Mouse (Mus musculus) limb, embryonic 14.5 days (tissue): ENCODE measurements around the gene Gm10272. TPM values are rescaled to one million over a fixed set of nuclear protein-coding genes. Genes with fewer than 3 reads are reported as not detected.
"Not testable (repeated sequence)": the region's sequence is repeated elsewhere in the genome, so short reads cannot be mapped to it uniquely, and the experiment has no call there.

Experiments
- ATAC-seq: fragments of 200-750 bp; cut with Nextera tagmentation; 2 replicates; pipeline ENCODE4 v1.8.0; 2017; ENCODE audit warnings: low read depth, moderate number of reproducible peaks, moderate TSS enrichment; ENCODE audit not compliant: low FRiP score
- DNase-seq: peaks from one replicate; pipeline ENCODE4 v3.0.0-alpha.2; 2015; ENCODE audit warnings: low spot score
- H3K27ac ChIP-seq: fragments of 300-500 bp; sonication (generic); replicated peaks from 2 replicates; pipeline ENCODE4 v1.5.1; 2014; ENCODE audit warnings: low read depth, mild to moderate bottlenecking, low read length, moderate library complexity, mixed read lengths
- H3K27me3 ChIP-seq: fragments of 300-500 bp; sonication (generic); 2 replicates; pipeline ENCODE4 v1.6.1; 2014; ENCODE audit warnings: low read length, mixed read lengths; ENCODE audit not compliant: control insufficient read depth, insufficient read depth
- H3K36me3 ChIP-seq: fragments of 300-500 bp; sonication (generic); 2 replicates; pipeline ENCODE4 v1.6.1; 2014; ENCODE audit warnings: mild to moderate bottlenecking, low read length, moderate library complexity, mixed read lengths; ENCODE audit not compliant: control insufficient read depth, insufficient read depth
- H3K4me1 ChIP-seq: fragments of 300-500 bp; sonication (generic); 2 replicates; pipeline ENCODE4 v1.6.1; 2014; ENCODE audit warnings: antibody characterized with exemption, low read length, mixed read lengths; ENCODE audit not compliant: control insufficient read depth, insufficient read depth
- H3K4me2 ChIP-seq: fragments of 300-500 bp; sonication (generic); replicated peaks from 2 replicates; pipeline ENCODE4 v1.6.1; 2014; ENCODE audit warnings: low read depth, mild to moderate bottlenecking, low read length, moderate library complexity; ENCODE audit not compliant: severe bottlenecking
- H3K4me3 ChIP-seq: fragments of 300-500 bp; sonication (generic); replicated peaks from 2 replicates; pipeline ENCODE4 v1.5.1; 2014; ENCODE audit warnings: low read length
- H3K9ac ChIP-seq: fragments of 300-500 bp; sonication (generic); 2 replicates; pipeline ENCODE4 v1.6.1; 2014; ENCODE audit warnings: mild to moderate bottlenecking, low read depth, low read length, moderate library complexity; ENCODE audit not compliant: severe bottlenecking
- H3K9me3 ChIP-seq: fragments of 300-500 bp; sonication (generic); 2 replicates; pipeline ENCODE4 v1.6.1; 2016; ENCODE audit warnings: low read length; ENCODE audit not compliant: control insufficient read depth
- POLR2A ChIP-seq: fragments of 200-500 bp; IDR thresholded peaks from 2 replicates; pipeline ENCODE4 v1.8.0; 2012; ENCODE audit warnings: inconsistent platforms, mild to moderate bottlenecking, moderate library complexity, borderline replicate concordance; ENCODE audit not compliant: insufficient read depth, insufficient read length; ENCODE audit errors: extremely low read depth
- WGBS: fragments of 180-500 bp; shearing (Covaris S2); extraction: QIAGEN DNeasy Blood & Tissue Kit; methylation state at CpG from one replicate; pipeline ENCODE4 v1.1.7; 2014; 5-methylcytosine and 5-hydroxymethylcytosine counted together
- polyA plus RNA-seq, 2 experiments: library from polyadenylated mRNA; depleted of rRNA in 1 of 2; stranded (reverse) in 1 of 2; unstranded in 1 of 2; fragments of >200 nt; fragmentation: Nextera tagmentation in 1 of 2; extraction: Ambion mirVana in 1 of 2; gene quantifications; 2 replicates each; pipeline versions ENCODE4 v1.2.1 to v1.2.3; 2012 to 2014

Gene Gm10272
- polyA plus RNA-seq, 2 experiments = not detected

- DNase-seq (no peak), ATAC-seq (no peak)
- Histone ChIP-seq H3K27ac (no peak overlapping the region), H3K9ac (no peak overlapping the region), H3K9me3 (no peaks in the 10 kb centered on the region), H3K36me3 (no peaks in the 10 kb centered on the region), H3K4me3 (no peak overlapping the region), H3K4me1 (no peaks in the 10 kb centered on the region), H3K4me2 (no peak overlapping the region), H3K27me3 (no peaks in the 10 kb centered on the region)
- 57% methylated on average over 4 of the region's 4 CpGs for WGBS
- TF ChIP-seq POLR2A = no peak
Measured at GRCm38 (mm10) chr10:77729241-77729640, 22.8 kb downstream of the Gm10272 start.

DNA sequence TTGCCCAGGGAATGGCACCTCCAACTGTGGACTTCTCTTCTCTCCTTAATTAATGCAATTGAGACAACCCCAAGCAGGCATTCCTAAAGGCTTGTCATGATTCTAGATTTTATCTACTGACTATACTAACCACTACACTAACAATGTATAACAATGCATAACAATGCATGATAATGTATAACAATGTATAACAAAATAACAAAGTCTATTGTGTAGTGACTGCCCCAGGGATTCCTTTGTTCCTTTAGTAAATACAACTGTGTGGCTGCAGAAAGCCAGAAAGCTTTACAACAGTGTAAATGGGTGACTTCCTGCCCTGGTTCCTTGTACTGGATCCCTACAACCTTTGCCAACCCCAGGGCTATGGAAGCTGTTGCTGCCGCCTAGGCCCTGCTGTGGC lies 29.5 kb downstream of the Gm10272 start:
- no peaks in the 10 kb centered on the region for H3K4me1 ChIP-seq
- no peak overlapping the region for H3K4me2 ChIP-seq
- no peak for ATAC-seq
- H3K27me3 ChIP-seq = no peaks in the 10 kb centered on the region
- WGBS = 82% methylated on average over 1 of the region's 1 CpGs
- H3K9me3 ChIP-seq = peaks cover 7% of the 10 kb centered on the region; the same call in 1 of the 2 replicates
- TF ChIP-seq POLR2A = no peak
- H3K4me3 ChIP-seq = no peak overlapping the region
- no peak for DNase-seq
- no peaks in the 10 kb centered on the region for H3K36me3 ChIP-seq
- no peak overlapping the region for H3K9ac ChIP-seq
- no peak overlapping the region for H3K27ac ChIP-seq

- no peaks in the 10 kb centered on the region for H3K27me3 ChIP-seq
- H3K36me3 ChIP-seq = no peaks in the 10 kb centered on the region
- peaks cover 7% of the 10 kb centered on the region; the same call in 1 of the 2 replicates for H3K9me3 ChIP-seq
- WGBS = 80% methylated on average over 4 of the region's 4 CpGs
- no peak for ATAC-seq
- H3K4me1 ChIP-seq = no peaks in the 10 kb centered on the region
- H3K9ac ChIP-seq = no peak overlapping the region
- H3K27ac ChIP-seq = no peak overlapping the region
- H3K4me2 ChIP-seq = no peak overlapping the region
- TF ChIP-seq POLR2A = no peak
- H3K4me3 ChIP-seq = no peak overlapping the region
- DNase-seq = no peak
Measured at GRCm38 (mm10) chr10:77738929-77739328, 32.5 kb downstream of the Gm10272 start.

GRCm38 (mm10) chr10:77741924-77742688 lies 35.7 kb downstream of the Gm10272 start, which contains the start of gene Gm18596:
Gene Gm18596, minus strand, starts transcription at chr10:77742638.
- not testable (repeated sequence) for H3K27me3 ChIP-seq, H3K9me3 ChIP-seq, ATAC-seq, H3K27ac ChIP-seq, H3K36me3 ChIP-seq, H3K4me2 ChIP-seq, H3K4me3 ChIP-seq, H3K4me1 ChIP-seq, H3K9ac ChIP-seq, DNase-seq
- 27% methylated on average over 4 of the region's 5 CpGs for WGBS

DNA sequence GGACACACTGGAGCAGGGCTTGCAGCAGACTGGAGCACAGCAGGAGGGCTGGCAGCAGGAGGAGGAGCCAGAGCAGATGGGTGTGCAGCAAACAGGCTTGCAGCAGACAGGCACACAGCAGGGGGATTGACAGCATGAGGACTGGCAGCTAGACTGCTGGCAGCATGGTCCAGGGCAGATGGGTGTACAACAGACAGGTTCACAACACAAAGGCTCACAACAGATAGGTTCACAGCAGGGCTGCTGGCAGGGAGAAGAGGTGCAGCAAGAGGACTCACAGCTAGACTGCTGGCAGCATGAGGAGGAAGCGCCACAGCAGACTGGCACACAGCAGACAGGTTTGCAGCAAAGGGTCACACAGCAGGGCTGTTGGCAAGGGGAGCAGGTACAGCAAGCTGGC lies 44.3 kb downstream of the Gm10272 start:
- H3K4me3 ChIP-seq, H3K27ac ChIP-seq, H3K9me3 ChIP-seq, H3K27me3 ChIP-seq, DNase-seq, H3K36me3 ChIP-seq, ATAC-seq, H3K9ac ChIP-seq, H3K4me2 ChIP-seq, H3K4me1 ChIP-seq: not testable (repeated sequence)
- 92% methylated on average over 1 of the region's 1 CpGs for WGBS

GRCm38 (mm10) chr10:77751254-77751653 lies 44.8 kb downstream of the Gm10272 start, which contains the start of gene Gm9736:
Gene Gm9736, minus strand, starts transcription at chr10:77751354.
- H3K36me3 ChIP-seq, DNase-seq, H3K9me3 ChIP-seq, H3K4me3 ChIP-seq, ATAC-seq, H3K27me3 ChIP-seq, H3K9ac ChIP-seq, H3K4me1 ChIP-seq, H3K27ac ChIP-seq, H3K4me2 ChIP-seq: not testable (repeated sequence)
- WGBS = 57% methylated on average over 1 of the region's 1 CpGs

GRCm38 (mm10) chr10:77752312-77752711 lies 45.9 kb downstream of the Gm10272 start:
- H3K27me3 ChIP-seq, H3K9ac ChIP-seq, H3K27ac ChIP-seq, H3K4me3 ChIP-seq, H3K4me2 ChIP-seq, H3K4me1 ChIP-seq, ATAC-seq, H3K36me3 ChIP-seq, H3K9me3 ChIP-seq, DNase-seq: not testable (repeated sequence)
- 52% methylated on average over 3 of the region's 3 CpGs for WGBS
